Mouse (Mus musculus): ENCODE measurements around the gene Scel.

The Scel gene

GRCm38 (mm10) chr14:103651106-103651505 lies 138.0 kb downstream of the Scel start:
- DNase-seq (ENCODE audit: low spot score): no peak

DNA sequence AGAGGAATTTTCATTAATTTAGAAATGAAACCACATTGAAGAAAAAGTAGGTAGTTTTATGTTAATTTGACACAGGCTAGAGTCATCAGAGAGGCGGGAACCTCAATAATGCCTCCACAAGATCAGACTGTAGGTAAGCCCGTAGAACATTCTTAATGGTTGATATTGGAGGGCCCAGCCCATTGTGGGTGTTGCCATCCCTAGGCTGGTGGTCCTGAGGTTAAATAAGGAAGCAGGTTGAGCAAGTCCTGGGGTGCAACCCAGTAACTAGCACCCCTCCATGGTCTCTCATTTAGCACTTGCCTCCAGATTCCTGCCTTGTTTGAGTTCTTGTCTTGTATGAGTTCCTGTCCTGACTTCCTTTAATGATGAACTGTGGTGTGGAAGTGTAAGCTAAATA lies 138.4 kb downstream of the Scel start:
- no peak for DNase-seq (ENCODE audit: low spot score)

DNA sequence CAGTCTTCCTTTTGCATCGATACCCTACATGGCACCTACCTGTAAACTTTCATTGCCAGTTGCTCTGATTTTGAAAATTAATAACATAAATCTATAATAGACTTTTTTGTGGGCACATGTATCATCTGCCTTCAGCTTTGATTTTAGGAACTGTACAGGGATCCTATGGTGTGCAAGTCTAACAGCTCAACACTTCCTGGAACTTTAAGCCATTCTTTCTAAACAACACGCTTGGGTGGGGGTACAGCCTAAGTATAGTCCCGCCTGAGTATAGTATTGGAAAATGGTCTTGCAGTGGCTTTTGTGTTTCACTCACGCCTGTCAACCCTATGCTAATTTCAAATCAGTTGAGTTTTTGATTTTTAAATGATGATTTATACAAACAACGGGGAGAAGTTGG lies 139.4 kb downstream of the Scel start:
- DNase-seq (ENCODE audit: low spot score): no peak

DNA sequence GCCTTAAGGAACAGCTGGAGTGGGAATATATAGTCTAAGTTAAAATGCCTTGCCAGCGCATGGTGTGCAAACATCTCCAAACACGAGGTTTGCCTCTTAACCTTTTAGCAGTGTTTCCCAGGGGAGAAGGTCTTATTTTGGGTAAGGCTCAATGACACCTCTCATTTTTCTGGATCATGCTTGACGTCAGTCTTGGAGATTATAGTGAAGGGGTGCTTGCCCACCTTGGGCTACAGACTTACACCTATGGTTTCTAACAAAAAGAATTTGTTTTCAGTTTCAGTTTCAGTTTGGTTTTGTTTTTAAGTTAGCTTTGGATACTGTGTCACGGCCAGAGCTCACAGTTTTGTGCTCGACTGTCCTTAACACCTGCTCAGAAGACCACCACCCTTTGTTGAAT lies 140.7 kb downstream of the Scel start:
- no peak for DNase-seq (ENCODE audit: low spot score)

DNA sequence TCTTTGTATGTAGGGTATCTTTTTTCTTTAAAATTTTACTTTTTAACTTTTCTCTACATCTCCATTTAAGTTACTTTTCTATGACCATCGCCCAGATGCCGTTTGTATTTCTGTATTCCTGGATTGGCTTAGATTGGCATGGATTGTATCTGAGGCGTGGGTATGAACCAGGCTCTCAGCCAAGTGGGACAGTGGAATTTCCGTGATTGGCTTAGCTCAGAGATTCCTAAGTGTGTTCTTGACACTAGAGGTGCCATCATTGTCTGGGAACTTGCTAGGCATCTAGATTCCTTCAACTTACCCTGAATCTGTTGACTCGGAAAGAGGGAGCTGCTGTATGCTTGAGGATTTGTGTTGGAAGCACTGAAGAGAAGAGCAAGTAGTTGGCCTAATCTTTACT lies 142.3 kb downstream of the Scel start:
- DNase-seq (ENCODE audit: low spot score): no peak

- DNase-seq (ENCODE audit: low spot score): no peak
Measured at GRCm38 (mm10) chr14:103657876-103658275, 144.7 kb downstream of the Scel start.
